Mouse (Mus musculus) embryonic facial prominence, embryonic 11.5 days (tissue): ENCODE data around the gene Eno1. TPM values are rescaled to one million over a fixed set of nuclear protein-coding genes. Genes with fewer than 3 reads are reported as not detected.
"Not testable (repeated sequence)": the region's sequence is repeated elsewhere in the genome, so short reads cannot be mapped to it uniquely, and the experiment has no call there.

Experiments
- ATAC-seq: fragments of 200-750 bp; cut with Nextera tagmentation; replicated peaks from 2 replicates; pipeline ENCODE4 v1.8.0; 2017; ENCODE audit warnings: low read depth; ENCODE audit not compliant: insufficient number of reproducible peaks, low FRiP score, low TSS enrichment
- DNase-seq: peaks from one replicate; pipeline ENCODE4 v3.0.0-alpha.2; 2015; ENCODE audit warnings: low spot score
- H3K27ac ChIP-seq: fragments of 300-500 bp; sonication (generic); replicated peaks from 2 replicates; pipeline ENCODE4 v1.5.1; 2014; ENCODE audit warnings: mild to moderate bottlenecking, low read depth, low read length, control low read depth
- H3K27me3 ChIP-seq: fragments of 300-500 bp; sonication (generic); 2 replicates; pipeline ENCODE4 v1.6.1; 2014; ENCODE audit warnings: mild to moderate bottlenecking, low read length, moderate library complexity, mixed read lengths; ENCODE audit not compliant: control insufficient read depth, insufficient read depth
- H3K36me3 ChIP-seq: fragments of 300-500 bp; sonication (generic); replicated peaks from 2 replicates; pipeline ENCODE4 v1.6.1; 2014; ENCODE audit warnings: low read depth, mild to moderate bottlenecking, low read length, moderate library complexity, mixed read lengths; ENCODE audit not compliant: control insufficient read depth, insufficient read depth
- H3K4me1 ChIP-seq: fragments of 300-500 bp; sonication (generic); 2 replicates; pipeline ENCODE4 v1.6.1; 2014; ENCODE audit warnings: low read length, mixed read lengths; ENCODE audit not compliant: control insufficient read depth, insufficient read depth
- H3K4me2 ChIP-seq: fragments of 300-500 bp; sonication (generic); 2 replicates; pipeline ENCODE4 v1.6.1; 2014; ENCODE audit warnings: low read depth, mild to moderate bottlenecking, control low read depth, low read length, moderate library complexity
- H3K4me3 ChIP-seq: fragments of 300-500 bp; sonication (generic); 2 replicates; pipeline ENCODE4 v1.5.1; 2014; ENCODE audit warnings: low read depth, low read length, control low read depth
- H3K9ac ChIP-seq: fragments of 300-500 bp; sonication (generic); replicated peaks from 2 replicates; pipeline ENCODE4 v1.6.1; 2014; ENCODE audit warnings: mild to moderate bottlenecking, control low read depth, low read length
- H3K9me3 ChIP-seq: fragments of 300-500 bp; sonication (generic); replicated peaks from 2 replicates; pipeline ENCODE4 v1.6.1; 2016; ENCODE audit warnings: mild to moderate bottlenecking, low read length, inconsistent platforms, mixed read lengths; ENCODE audit not compliant: control insufficient read depth
- WGBS: fragments of 180-500 bp; shearing (Covaris S2); extraction: QIAGEN DNeasy Blood & Tissue Kit; methylation state at CpG from one replicate; pipeline ENCODE4 v1.1.7; 2014; 5-methylcytosine and 5-hydroxymethylcytosine counted together
- polyA plus RNA-seq: library from polyadenylated mRNA; unstranded; fragments of >200 nt; fragmentation: Nextera tagmentation; extraction: Ambion mirVana; gene quantifications from 2 replicates; pipeline ENCODE4 v1.2.1, GENCODE M21; 2014

Eno1 gene
- polyA plus RNA-seq, 1 experiment from 2014 or later, result 1,873 TPM

GRCm38 (mm10) chr4:150268674-150269653 is 32.4 kb downstream of the Eno1 start:
- DNase-seq (no peak), ATAC-seq (no peak)
- no peak overlapping the region for H3K4me3 ChIP-seq
- no peaks in the 10 kb centered on the region for H3K27me3 ChIP-seq
- peaks cover 6% of the 10 kb centered on the region for H3K4me1 ChIP-seq
- H3K9me3 ChIP-seq, result no peaks in the 10 kb centered on the region
- H3K4me2 ChIP-seq, result no peak overlapping the region
- H3K27ac ChIP-seq, result no peak overlapping the region
- no peak overlapping the region for H3K9ac ChIP-seq
- H3K36me3 ChIP-seq, result no peaks in the 10 kb centered on the region
- WGBS, result 86% methylated on average over 33 of the region's 33 CpGs

GRCm38 (mm10) chr4:150269679-150270078 is 33.2 kb downstream of the Eno1 start:
- Histone ChIP-seq H3K36me3 (no peaks in the 10 kb centered on the region), H3K9me3 (no peaks in the 10 kb centered on the region), H3K4me3 (no peak overlapping the region), H3K4me2 (no peak overlapping the region), H3K27me3 (no peaks in the 10 kb centered on the region), H3K4me1 (peaks cover 6% of the 10 kb centered on the region), H3K9ac (peak overlapping the region; percentile 25; the same call in 1 of the 2 replicates), H3K27ac (0 out of 2 replicates have a peak overlapping the region, but pooled peaks have one; percentile 20)
- ATAC-seq (no peak), DNase-seq (peak; percentile 46)
- WGBS, result 16% methylated on average over 7 of the region's 7 CpGs

- not testable (repeated sequence) for H3K4me2 ChIP-seq, H3K36me3 ChIP-seq, H3K9me3 ChIP-seq, H3K27me3 ChIP-seq, H3K9ac ChIP-seq, H3K4me3 ChIP-seq, DNase-seq, ATAC-seq, H3K4me1 ChIP-seq, H3K27ac ChIP-seq
- 75% methylated on average over 4 of the region's 4 CpGs for WGBS
These were observed 34.2 kb downstream of the Eno1 start for GRCm38 (mm10) chr4:150270718-150271117.

- Histone ChIP-seq H3K4me3 (no peak overlapping the region), H3K27me3 (no peaks in the 10 kb centered on the region), H3K4me1 (peaks cover 6% of the 10 kb centered on the region), H3K36me3 (no peaks in the 10 kb centered on the region), H3K27ac (0 out of 2 replicates have a peak overlapping the region, but pooled peaks have one; percentile 22), H3K9ac (no peak overlapping the region; the same call in 1 of the 2 replicates), H3K4me2 (no peak overlapping the region), H3K9me3 (no peaks in the 10 kb centered on the region)
- WGBS, result 8% methylated on average over 9 of the region's 9 CpGs
- ATAC-seq, result no peak
- DNase-seq, result peak; percentile 74
These were observed 36.2 kb downstream of the Eno1 start for GRCm38 (mm10) chr4:150272725-150273124.

- Histone ChIP-seq H3K4me1 (peaks cover 6% of the 10 kb centered on the region; the same call in 1 of the 2 replicates), H3K27me3 (no peaks in the 10 kb centered on the region)
These were observed 39.0 kb downstream of the Eno1 start for GRCm38 (mm10) chr4:150275531-150275930.

GRCm38 (mm10) chr4:150279336-150279735 is 42.8 kb downstream of the Eno1 start:
- H3K27ac ChIP-seq, H3K4me3 ChIP-seq, H3K4me2 ChIP-seq, H3K9ac ChIP-seq, H3K9me3 ChIP-seq, ATAC-seq, H3K27me3 ChIP-seq, H3K36me3 ChIP-seq, DNase-seq, H3K4me1 ChIP-seq: not testable (repeated sequence)
- WGBS, result 88% methylated on average over 5 of the region's 7 CpGs

More at GRCm38 (mm10) chr4:150275531-150275930, 39.0 kb downstream of the Eno1 start:
- Histone ChIP-seq H3K9ac (no peak overlapping the region), H3K4me2 (no peak overlapping the region), H3K27ac (no peak overlapping the region), H3K36me3 (no peaks in the 10 kb centered on the region), H3K9me3 (no peaks in the 10 kb centered on the region), H3K4me3 (no peak overlapping the region)
- DNase-seq (no peak), ATAC-seq (no peak)
- WGBS, result 85% methylated on average over 5 of the region's 5 CpGs

GRCm38 (mm10) chr4:150280002-150280401 is 43.5 kb downstream of the Eno1 start:
- H3K4me1 ChIP-seq, result no peaks in the 10 kb centered on the region; the same call in 1 of the 2 replicates
- H3K9ac ChIP-seq, result no peak overlapping the region
- H3K4me3 ChIP-seq, result no peak overlapping the region
- ATAC-seq, result no peak
- no peak for DNase-seq
- peak overlapping the region; percentile 95; the same call in 1 of the 2 replicates for H3K27ac ChIP-seq
- H3K36me3 ChIP-seq, result no peaks in the 10 kb centered on the region
- H3K27me3 ChIP-seq, result no peaks in the 10 kb centered on the region
- 66% methylated on average over 2 of the region's 2 CpGs for whole genome bisulfite sequencing
- no peaks in the 10 kb centered on the region for H3K9me3 ChIP-seq
- no peak overlapping the region for H3K4me2 ChIP-seq

- WGBS, result 35% methylated on average over 4 of the region's 4 CpGs
- H3K9ac ChIP-seq, result no peak overlapping the region
These were observed 43.9 kb downstream of the Eno1 start for GRCm38 (mm10) chr4:150280459-150280858.

More at GRCm38 (mm10) chr4:150280459-150280858, 43.9 kb downstream of the Eno1 start:
- Histone ChIP-seq H3K27ac (peak overlapping the region; percentile 95), H3K27me3 (no peaks in the 10 kb centered on the region), H3K4me1 (no peaks in the 10 kb centered on the region; the same call in 1 of the 2 replicates), H3K4me3 (peak overlapping the region; percentile 100; the same call in 1 of the 2 replicates), H3K9me3 (no peaks in the 10 kb centered on the region), H3K36me3 (no peaks in the 10 kb centered on the region), H3K4me2 (peak overlapping the region; percentile 10; the same call in 1 of the 2 replicates)
- ATAC-seq, result no peak
- peak; percentile 36 for DNase-seq
